Mouse (Mus musculus) Patski (cell line): ENCODE measurements around the gene Hypm. TPM values are rescaled to one million over a fixed set of nuclear protein-coding genes. Genes with fewer than 3 reads are reported as not detected.

Experiments
- ATAC-seq: fragments of 100-300 bp; one replicate; pipeline ENCODE4 v1.8.0; 2021
- CTCF ChIA-PET: fragments of 350-600 bp; sonication (Branson Sonifier 250); formaldehyde crosslinking; loops from one replicate; lab custom pipeline; 2022; ENCODE audit warnings: inconsistent platforms; lab: Charles Lee
- POLR2A ChIA-PET: fragments of 350-600 bp; sonication (Branson Sonifier 250); formaldehyde crosslinking; loops from one replicate; lab custom pipeline; 2022; ENCODE audit warnings: antibody characterized with exemption, inconsistent platforms; lab: Charles Lee
- DNase-seq: peaks from one replicate; pipeline ENCODE4 v3.0.0-alpha.2; 2011; ENCODE audit warnings: low read depth, low spot score
- H3K27me3 ChIP-seq: fragments of 371-371 bp; one replicate; pipeline ENCODE4 v1.5.1; 2021
- CTCF ChIP-seq: fragments of 100-300 bp; IDR thresholded peaks from one replicate; pipeline ENCODE4 v1.5.1; 2021
- in situ Hi-C: fragments of 300-500 bp; cut with MboI; formaldehyde crosslinking; loops from 3 replicates; pipeline ENCODE4 v1.11.1; 2018; ENCODE audit warnings: low pct_unique_long_range_greater_than_20kb, mixed read lengths
- polyA plus RNA-seq: library from polyadenylated mRNA; unstranded; gene quantifications from one replicate; pipeline ENCODE4 v1.2.3, GENCODE M21; 2021

The Hypm gene
- polyA plus RNA-seq = not detected

DNA sequence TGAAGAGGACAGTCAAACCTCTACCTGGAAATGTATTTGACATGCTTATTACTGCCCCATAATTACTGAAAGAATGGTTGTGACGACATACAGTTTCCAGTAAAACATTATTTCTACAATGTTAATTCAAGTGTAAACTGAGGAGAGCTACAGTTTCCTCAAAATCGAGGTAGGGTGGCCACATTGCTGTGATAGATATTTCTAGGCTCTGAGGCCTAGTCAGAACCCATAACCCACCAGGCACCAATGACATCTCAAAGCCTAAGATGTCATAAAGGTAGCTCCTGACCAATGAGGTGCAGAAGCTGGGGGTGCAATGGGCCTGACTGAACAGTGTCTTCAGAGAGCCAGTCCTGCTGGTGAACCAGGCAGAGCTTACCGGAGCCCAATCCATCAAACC lies at the start of gene Hypm:
Gene Hypm, plus strand, starts transcription at position 301 of the 400 bp plus-strand sequence.
- ATAC-seq (no peak), DNase-seq (no peak)
- H3K27me3 ChIP-seq = no peaks in the 10 kb centered on the region
- CTCF ChIA-PET = no interaction called here
- in situ Hi-C loops = no loop called here
- POLR2A ChIA-PET = no interaction called here
- TF ChIP-seq CTCF = no peak

DNA sequence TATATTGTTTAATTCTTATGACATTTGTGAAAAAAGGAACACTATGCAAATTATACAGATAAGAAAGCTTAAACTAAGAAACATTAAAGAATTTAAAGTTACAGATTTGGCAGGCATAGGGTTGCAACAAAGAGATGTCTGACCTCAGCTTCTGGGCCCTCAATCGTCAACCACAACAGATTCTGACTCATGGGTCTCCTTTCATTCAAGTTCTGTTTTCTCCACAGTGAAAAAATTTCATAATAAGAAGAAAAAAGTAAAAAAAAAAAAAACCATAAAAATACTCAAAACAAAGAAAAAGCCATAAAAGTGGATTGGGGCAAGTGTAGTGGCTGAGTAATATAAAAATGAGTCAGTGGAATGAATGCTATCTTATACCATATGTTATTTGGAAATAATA lies 36.6 kb upstream of the Hypm start:
- POLR2A ChIA-PET = no interaction called here
- H3K27me3 ChIP-seq = peaks cover 10% of the 10 kb centered on the region
- DNase-seq (no peak), ATAC-seq (no peak)
- TF ChIP-seq CTCF = no peak
- CTCF ChIA-PET = no interaction called here
- in situ Hi-C loops = no loop called here

DNA sequence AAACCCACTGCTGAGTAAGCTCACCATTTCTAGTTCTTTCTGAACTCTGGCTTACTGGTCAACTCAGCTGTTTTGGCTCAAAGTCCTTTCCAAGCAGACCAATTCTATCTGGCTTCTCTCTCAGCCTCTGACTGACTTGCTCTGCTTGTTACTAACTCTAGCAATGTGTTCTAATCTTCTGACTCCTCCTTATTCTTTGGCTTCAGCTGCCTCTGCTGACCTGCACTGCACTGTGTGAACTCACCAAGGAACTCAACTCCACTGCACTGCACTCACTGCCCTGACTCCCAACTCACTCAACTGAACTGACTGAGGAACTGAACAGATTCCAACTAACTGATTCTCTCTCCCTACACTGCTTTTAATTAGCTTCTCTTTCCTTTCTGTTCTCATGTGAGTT lies 34.3 kb upstream of the Hypm start:
- no peak for TF ChIP-seq CTCF
- ChIA-PET CTCF (no interaction called here), POLR2A (no interaction called here)
- peaks cover 7% of the 10 kb centered on the region for H3K27me3 ChIP-seq
- no peak for DNase-seq
- no peak for ATAC-seq
- in situ Hi-C loops = no loop called here

DNA sequence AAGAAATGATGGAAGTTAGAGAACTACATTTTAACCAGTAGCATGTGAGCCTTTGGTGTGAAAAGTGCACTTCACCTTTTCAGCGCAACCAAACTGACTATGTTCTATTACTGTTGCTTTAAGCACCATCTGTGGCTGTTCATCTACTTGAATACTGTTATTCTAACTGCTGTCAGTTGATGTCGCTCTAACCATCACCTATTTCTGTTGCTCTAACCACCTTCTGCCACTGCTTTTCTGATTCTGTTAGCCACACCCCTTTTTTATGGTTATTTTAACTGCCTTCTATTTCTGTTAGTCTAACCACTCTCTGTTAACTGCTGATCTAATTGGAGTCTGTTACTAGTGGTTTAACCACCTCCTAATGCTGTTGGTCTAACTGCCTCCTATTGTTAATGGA lies 11.9 kb upstream of the Hypm start:
- H3K27me3 ChIP-seq = peaks cover 37% of the 10 kb centered on the region
- no peak for DNase-seq
- POLR2A ChIA-PET = no interaction called here
- in situ Hi-C loops = no loop called here
- no peak for TF ChIP-seq CTCF
- CTCF ChIA-PET = no interaction called here
- no peak for ATAC-seq

DNA sequence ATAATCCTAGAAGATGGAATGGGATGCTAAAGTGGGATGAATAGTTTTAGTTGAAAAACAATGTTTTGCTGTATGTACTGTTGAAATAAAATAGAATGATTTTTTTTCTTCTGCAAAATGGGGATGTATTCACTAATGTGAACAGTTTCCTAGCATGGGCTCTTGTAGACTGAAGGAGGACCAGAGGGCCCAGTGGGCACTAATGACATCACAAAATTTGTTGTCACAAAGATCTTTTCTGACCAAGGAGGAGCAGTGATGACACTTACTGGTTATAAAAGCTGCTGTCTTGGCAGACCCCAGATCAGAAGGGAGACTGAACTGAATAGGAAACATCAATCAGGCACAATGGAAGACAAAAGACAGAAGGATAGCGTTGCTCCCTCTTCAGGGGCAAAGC lies 2.7 kb downstream of the Hypm start, which contains the start of gene H2al3:
Gene H2al3, plus strand, starts transcription at position 301 of the 400 bp plus-strand sequence.
- ChIA-PET POLR2A (no interaction called here), CTCF (no interaction called here)
- in situ Hi-C loops = no loop called here
- ATAC-seq (no peak), DNase-seq (no peak)
- H3K27me3 ChIP-seq = peaks cover 7% of the 10 kb centered on the region
- no peak for TF ChIP-seq CTCF

GRCm38 (mm10) chrX:9861859-9862258 lies 15.1 kb downstream of the Hypm start:
- ATAC-seq (no peak), DNase-seq (no peak)
- ChIA-PET POLR2A (no interaction called here), CTCF (no interaction called here)
- in situ Hi-C loops = no loop called here
- peaks cover 58% of the 10 kb centered on the region for H3K27me3 ChIP-seq
- no peak for TF ChIP-seq CTCF

DNA sequence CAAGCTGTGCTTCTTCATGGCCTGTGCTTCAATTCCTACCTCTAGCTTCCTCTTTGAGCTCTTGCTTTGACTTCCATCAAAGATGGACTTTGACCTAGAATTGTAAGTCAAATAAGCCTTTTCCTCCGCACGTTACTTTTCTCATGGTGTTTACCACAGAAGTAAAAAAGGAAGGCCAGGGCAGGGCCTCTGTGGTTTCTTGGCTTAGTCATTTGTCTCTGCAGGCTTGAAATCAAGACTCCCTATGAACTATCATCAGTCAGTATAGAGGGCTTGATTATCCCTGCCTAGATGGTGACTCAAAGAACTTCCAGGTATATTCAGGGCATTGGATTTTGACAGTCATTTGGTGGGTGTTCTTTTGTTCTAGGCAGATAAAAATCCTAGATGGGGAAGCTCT lies 28.8 kb downstream of the Hypm start:
- TF ChIP-seq CTCF = no peak
- no peak for DNase-seq
- ChIA-PET CTCF (no interaction called here), POLR2A (no interaction called here)
- in situ Hi-C loops = no loop called here
- no peak for ATAC-seq
- peaks cover 14% of the 10 kb centered on the region for H3K27me3 ChIP-seq

DNA sequence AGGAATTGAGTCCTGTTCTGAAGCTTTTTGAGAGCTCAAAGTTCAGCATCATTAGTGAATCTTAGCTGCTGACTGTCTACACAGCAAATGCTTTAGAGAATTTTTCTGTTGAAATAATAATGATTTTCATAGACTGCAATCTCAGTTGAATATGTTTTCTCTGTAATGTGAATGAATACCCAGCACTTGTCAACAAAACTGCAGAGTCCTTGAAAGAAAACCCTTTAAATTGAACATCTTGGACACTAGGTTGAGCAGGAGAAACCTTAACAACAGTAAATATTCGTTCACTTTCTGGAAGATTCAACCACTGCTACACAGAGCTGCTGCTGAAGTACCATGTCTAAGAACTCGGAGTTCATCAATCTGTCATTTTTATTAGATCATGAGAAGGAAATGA lies 38.6 kb downstream of the Hypm start, which contains the start of gene Sytl5:
Gene Sytl5, plus strand, starts transcription at position 301 of the 400 bp plus-strand sequence.
- TF ChIP-seq CTCF = no peak
- H3K27me3 ChIP-seq = peaks cover 53% of the 10 kb centered on the region
- POLR2A ChIA-PET = no interaction called here
- in situ Hi-C loops = no loop called here
- CTCF ChIA-PET = no interaction called here
- ATAC-seq (no peak), DNase-seq (no peak)

Other genes starting within 250 kb of the Hypm start
- 85.6 TPM for gene Dynlt3, start 183.9 kb upstream of the Hypm start, polyA plus RNA-seq
- not detected for gene H2al3, start 2.8 kb downstream of the Hypm start, polyA plus RNA-seq
- gene Sytl5, start 38.7 kb downstream of the Hypm start, polyA plus RNA-seq = not detected